Mouse (Mus musculus) embryo, embryonic 10 days (tissue): ENCODE measurements around the gene Ripk4.

Source experiments
- DNase-seq: peaks from one replicate; pipeline ENCODE4 v3.0.0-alpha.2; 2015; ENCODE audit warnings: low spot score

The Ripk4 gene

DNA sequence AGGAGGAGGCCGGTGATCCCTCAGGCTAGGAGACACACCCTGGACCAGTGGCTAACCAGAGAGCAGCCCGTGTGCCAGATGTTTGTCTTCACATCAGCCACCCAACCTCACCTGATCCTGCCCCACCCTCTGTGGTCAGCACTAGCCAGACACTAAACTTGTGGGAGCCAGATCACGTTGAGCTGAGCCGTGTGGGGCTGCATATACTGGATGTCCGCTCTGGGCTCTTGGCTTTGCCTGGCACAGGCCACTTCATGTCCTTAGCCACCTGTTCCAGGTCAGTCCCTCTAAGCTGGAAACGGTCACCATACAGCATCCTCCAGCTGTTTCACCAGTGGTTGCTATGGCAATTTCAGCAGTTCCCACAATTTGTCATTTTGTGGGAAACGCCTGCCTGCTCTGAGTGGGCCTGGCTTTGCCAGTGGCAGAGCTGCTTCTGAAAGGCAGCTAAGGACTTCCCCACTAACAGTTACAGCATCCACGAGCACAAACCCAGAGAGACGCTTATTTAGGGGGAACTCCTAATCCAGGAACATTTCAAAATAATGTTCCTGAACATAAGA is 28.7 kb downstream of the Ripk4 start:
- no peak for DNase-seq

DNA sequence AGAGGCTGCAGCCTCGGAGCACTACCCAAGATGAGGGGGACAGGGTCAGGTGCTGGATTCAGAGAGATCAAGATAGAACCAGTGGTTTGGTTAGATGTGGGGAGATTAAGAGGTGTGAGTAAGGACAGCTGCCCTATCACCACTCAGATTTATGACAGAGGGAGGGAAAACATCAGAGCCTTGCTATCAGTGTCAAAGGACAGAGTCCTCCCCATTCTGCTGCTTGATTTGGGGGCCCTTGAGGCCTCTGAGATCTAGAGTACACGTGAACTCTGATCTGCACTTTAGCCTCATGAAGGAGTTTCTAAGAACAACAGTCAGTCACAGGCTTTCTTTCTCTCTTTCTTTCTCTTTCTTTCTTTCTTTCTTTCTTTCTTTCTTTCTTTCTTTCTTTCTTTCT is 30.0 kb downstream of the Ripk4 start:
- DNase-seq = no peak

DNA sequence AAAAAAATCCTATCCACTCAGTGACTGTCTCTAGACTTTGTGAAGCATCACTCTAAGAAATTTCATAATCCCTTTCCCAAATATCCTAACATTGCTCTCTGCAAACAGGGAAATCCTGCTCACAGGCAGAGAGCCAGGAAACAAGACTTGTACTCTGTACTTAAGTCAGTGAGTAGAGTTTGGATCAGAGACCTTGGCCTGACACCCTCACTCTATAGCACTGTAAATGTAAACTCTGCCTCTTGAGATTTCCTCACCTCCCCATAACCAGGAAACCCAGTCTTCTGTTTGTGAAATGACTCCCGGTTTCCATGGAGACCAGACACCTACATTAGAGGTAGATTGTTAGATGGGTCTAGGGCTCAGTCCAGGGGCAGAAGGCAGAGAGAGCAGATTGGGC is 33.3 kb downstream of the Ripk4 start:
- DNase-seq = no peak

DNA sequence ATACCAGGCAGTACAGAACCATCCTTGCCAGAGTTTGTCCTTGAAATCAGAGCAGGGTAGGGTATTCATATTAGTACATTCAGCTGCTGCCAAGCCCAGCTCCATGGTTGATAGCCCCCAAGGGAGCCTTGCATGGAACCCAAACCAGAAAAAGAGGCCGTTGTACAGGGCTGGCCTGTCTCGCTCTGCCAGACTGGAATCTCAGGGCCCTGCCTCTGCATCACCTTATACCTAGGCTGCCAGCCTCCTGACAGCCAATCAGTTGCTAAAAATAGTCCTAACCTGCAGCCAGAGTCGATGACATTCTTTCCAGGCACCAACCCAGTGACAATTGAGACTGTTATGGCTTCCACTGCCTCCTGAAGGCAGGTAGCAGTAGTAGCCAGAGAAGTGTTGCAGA is 37.2 kb downstream of the Ripk4 start:
- DNase-seq = no peak

DNA sequence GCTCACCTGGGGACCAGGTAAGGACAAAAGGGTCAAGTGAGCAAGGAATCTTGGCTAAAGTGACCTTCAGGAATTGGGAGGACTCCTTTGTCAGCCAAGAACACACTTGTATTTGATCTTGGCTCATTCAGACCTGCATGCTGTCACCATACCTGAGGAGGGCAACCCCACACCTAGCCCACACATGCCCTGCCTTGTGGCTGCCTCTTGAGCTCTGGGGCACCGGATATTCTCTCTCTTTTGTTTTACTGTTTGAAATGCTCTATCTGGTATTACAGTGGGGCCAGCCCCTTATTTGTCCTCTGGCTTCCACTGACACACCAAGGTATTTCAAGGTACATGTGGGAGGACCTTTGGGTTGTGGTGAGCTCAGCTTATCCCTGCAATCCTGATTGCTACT is 43.5 kb downstream of the Ripk4 start:
- DNase-seq = no peak

DNA sequence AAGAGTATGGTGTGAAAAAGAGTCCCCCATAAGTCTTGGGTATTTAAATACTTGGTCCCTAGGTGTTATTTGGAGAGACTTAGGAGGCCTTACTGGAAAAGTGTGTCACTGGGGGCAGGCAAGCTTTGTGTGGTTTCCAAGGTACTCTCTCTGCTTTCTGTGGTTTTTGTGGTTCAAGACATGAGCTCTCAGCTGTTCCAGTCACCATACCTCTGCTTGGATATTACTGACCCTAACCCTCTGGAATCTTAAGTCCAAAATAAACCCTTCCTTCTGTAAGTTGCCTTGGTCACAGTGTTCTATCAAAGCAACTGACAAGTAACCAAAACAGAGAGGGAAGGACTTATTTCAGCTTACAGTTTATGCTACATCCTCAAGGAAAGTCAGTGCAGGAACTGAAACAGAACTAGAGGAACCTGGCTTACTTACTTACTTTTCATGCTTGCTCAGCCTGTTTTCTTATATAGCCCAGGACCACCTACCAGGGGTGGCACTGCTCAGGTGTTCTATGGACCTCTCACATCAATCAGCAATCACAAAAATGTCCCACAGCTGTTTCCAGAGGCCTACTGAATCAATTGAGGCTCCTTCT is 44.1 kb downstream of the Ripk4 start:
- DNase-seq = no peak

DNA sequence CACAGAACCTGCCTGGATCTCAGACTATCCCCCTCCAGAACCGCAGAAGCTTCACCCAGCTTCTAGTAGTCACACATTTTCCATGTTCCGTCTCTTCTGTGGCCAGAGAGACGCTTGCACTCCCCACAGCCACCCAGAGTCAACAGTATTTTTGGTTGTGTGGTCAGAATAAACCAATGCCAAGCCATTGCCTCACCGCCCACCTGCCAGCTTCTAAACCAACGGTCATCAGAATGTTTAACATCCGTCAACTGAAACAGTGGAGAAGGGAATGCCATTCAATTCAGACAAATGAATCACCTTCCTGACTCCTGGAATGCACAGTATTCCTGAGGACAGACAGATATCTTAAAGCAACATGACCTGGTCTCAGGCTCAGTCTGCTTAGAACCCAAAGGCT is 47.0 kb downstream of the Ripk4 start:
- no peak for DNase-seq

DNA sequence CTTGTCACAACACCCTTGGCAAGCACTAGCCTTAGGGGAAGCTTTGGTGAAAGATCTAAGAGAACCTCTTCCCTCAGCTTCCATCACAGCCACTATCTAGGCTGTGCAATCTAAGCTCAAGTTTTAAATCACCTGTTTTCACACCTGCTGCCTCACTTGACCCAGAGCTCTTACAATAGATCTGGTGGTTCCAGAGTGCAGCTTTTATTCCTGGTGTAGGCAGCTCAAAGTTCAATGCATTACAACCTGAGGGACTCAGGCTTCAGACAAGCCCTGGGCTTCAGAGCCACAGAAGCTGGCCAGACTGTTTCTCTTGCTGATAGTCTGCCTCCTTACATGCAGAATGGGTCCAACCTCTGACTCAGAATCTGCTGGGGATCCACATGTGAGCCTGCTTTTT is 51.5 kb downstream of the Ripk4 start:
- no peak for DNase-seq

DNA sequence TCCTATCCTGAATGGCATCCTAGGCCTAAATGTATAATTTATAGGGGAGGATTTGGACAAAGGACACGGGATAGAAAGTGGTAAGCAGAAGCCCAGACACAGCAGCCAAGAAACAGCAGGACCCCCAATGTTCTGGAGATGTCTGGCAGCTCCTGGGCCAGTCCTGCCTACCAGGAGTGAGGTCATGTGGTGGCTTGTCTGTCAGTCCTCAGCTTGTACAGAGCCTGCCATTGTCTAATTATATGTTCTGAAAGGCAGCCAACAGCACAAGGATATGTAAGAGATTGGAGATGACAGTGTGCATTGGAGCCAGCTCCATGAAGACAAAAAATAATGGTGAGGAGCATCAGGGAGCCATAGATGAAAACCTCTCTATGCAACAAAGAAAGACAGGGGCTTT is 61.7 kb downstream of the Ripk4 start:
- DNase-seq = no peak

DNA sequence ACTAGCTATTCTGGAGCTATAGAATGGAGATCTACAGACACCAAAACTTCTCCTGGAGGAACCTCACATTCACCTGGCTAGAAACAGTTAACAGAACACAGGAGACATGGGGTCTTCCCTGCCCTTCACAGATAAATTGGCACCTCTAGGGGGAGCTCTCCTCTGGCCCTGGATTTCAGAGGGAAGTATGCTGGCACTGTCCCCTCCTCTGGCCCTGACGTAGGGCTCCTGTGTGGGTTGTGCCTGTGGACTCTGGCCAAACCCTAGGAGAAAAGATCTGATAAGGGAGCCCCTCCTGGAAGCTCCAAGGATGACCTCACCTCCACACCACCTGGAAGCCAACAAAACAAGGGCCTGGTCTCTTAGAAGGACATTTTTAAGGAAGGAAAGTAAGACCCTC is 65.8 kb downstream of the Ripk4 start:
- no peak for DNase-seq

DNA sequence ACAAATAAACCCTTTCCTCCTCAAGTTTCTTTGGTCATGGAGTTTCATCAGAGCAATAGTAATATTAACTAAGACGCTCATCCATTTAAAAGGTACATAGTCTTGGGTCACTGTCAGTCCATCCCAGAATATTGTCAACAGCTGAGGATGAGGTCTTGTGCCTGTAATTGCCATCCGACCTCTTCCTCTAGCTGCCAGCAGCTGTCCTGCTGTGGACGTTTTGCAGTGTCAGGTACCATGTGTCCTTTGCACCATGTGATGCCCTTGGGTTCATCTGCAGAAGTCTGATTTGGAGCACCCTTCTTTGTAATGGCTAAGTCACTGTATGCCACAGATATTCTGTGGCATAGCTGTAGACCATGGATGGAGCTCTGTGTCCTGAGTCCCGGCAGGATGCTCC is 67.9 kb downstream of the Ripk4 start:
- no peak for DNase-seq
